Mouse (Mus musculus): Measurements from ENCODE around the gene Ccdc149. TPM values are rescaled to one million over a fixed set of nuclear protein-coding genes. Genes with fewer than 3 reads are reported as not detected.

Ccdc149 gene
- polyA plus RNA-seq, 1 experiment from 2014 or later = 3.4 TPM

- H3K9ac ChIP-seq (replicated peaks; ENCODE audit: low read depth) = 0 out of 2 replicates have a peak overlapping the region, but pooled peaks have one; percentile 9
Measured at GRCm38 (mm10) chr5:52476292-52476701, 5.0 kb upstream of the Ccdc149 start.

GRCm38 (mm10) chr5:52473988-52474387 lies 2.7 kb upstream of the Ccdc149 start:
- Histone ChIP-seq H3K4me3 (ENCODE audit: low read depth, low read length) (no peak overlapping the region), H3K27me3 (replicated peaks; ENCODE audit: insufficient read depth, low read length) (no peaks in the 10 kb centered on the region), H3K4me2 (replicated peaks; ENCODE audit: low read depth, low read length) (no peak overlapping the region), H3K4me1 (ENCODE audit: insufficient read depth, low read depth, low read length) (peaks cover 7% of the 10 kb centered on the region; the same call in 1 of the 2 replicates), H3K9me3 (ENCODE audit: low read length) (no peaks in the 10 kb centered on the region), H3K36me3 (ENCODE audit: insufficient read depth, low read length) (no peaks in the 10 kb centered on the region), H3K27ac (ENCODE audit: low read length) (no peak overlapping the region), H3K9ac (replicated peaks; ENCODE audit: low read depth) (no peak overlapping the region)
- WGBS = 85% methylated on average over 7 of the region's 7 CpGs
- DNase-seq (ENCODE audit: low spot score) (no peak), ATAC-seq (no peak)
- TF ChIP-seq CTCF (IDR thresholded peaks at IDR 0.05) = no peak
- TF ChIP-seq EP300 (IDR thresholded peaks at IDR 0.05) = no peak

More at GRCm38 (mm10) chr5:52476292-52476701, 5.0 kb upstream of the Ccdc149 start:
- Histone ChIP-seq H3K27ac (ENCODE audit: low read length) (peak overlapping the region; percentile 71), H3K4me1 (ENCODE audit: insufficient read depth, low read depth, low read length) (peaks cover 7% of the 10 kb centered on the region; the same call in 1 of the 2 replicates), H3K27me3 (replicated peaks; ENCODE audit: insufficient read depth, low read length) (no peaks in the 10 kb centered on the region), H3K36me3 (ENCODE audit: insufficient read depth, low read length) (no peaks in the 10 kb centered on the region), H3K4me3 (ENCODE audit: low read depth, low read length) (peak overlapping the region; percentile 30), H3K4me2 (replicated peaks; ENCODE audit: low read depth, low read length) (peak overlapping the region; percentile 62), H3K9me3 (ENCODE audit: low read length) (no peaks in the 10 kb centered on the region)
- TF ChIP-seq EP300 (IDR thresholded peaks at IDR 0.05) (peak; percentile 18; the same call in 1 of the 2 replicates), CTCF (IDR thresholded peaks at IDR 0.05) (peak; percentile 13; the same call in 1 of the 2 replicates)
- DNase-seq (ENCODE audit: low spot score) (peak; percentile 95), ATAC-seq (peak; percentile 99)
- WGBS = 1% methylated on average over 21 of the region's 23 CpGs

- H3K9me3 ChIP-seq (ENCODE audit: low read length) = no peaks in the 10 kb centered on the region
- H3K9ac ChIP-seq (replicated peaks; ENCODE audit: low read depth) = 0 out of 2 replicates have a peak overlapping the region, but pooled peaks have one; percentile 64
- DNase-seq (ENCODE audit: low spot score) (no peak), ATAC-seq (no peak; the same call in 1 of the 2 replicates)
- TF ChIP-seq EP300 (IDR thresholded peaks at IDR 0.05) (no peak), CTCF (IDR thresholded peaks at IDR 0.05) (no peak)
- 46% methylated on average over 5 of the region's 5 CpGs for WGBS
- H3K4me2 ChIP-seq (replicated peaks; ENCODE audit: low read depth, low read length) = peak overlapping the region; percentile 93
- H3K4me1 ChIP-seq (ENCODE audit: insufficient read depth, low read depth, low read length) = no peaks in the 10 kb centered on the region
- H3K4me3 ChIP-seq (ENCODE audit: low read depth, low read length) = peak overlapping the region; percentile 53; the same call in 1 of the 2 replicates
- H3K27me3 ChIP-seq (replicated peaks; ENCODE audit: insufficient read depth, low read length) = no peaks in the 10 kb centered on the region
- no peak overlapping the region for H3K27ac ChIP-seq (ENCODE audit: low read length)
- no peaks in the 10 kb centered on the region for H3K36me3 ChIP-seq (ENCODE audit: insufficient read depth, low read length)
Measured at GRCm38 (mm10) chr5:52470551-52470950, 770 bp downstream of the Ccdc149 start.

GRCm38 (mm10) chr5:52467841-52468240 lies 3.5 kb downstream of the Ccdc149 start:
- DNase-seq (ENCODE audit: low spot score) (no peak), ATAC-seq (no peak)
- TF ChIP-seq EP300 (IDR thresholded peaks at IDR 0.05) (no peak), CTCF (IDR thresholded peaks at IDR 0.05) (no peak)
- 83% methylated on average over 3 of the region's 3 CpGs for WGBS
- H3K9me3 ChIP-seq (ENCODE audit: low read length) = no peaks in the 10 kb centered on the region
- no peak overlapping the region for H3K4me3 ChIP-seq (ENCODE audit: low read depth, low read length)
- H3K36me3 ChIP-seq (ENCODE audit: insufficient read depth, low read length) = no peaks in the 10 kb centered on the region
- H3K27ac ChIP-seq (ENCODE audit: low read length) = no peak overlapping the region
- H3K4me2 ChIP-seq (replicated peaks; ENCODE audit: low read depth, low read length) = no peak overlapping the region
- H3K27me3 ChIP-seq (replicated peaks; ENCODE audit: insufficient read depth, low read length) = no peaks in the 10 kb centered on the region
- no peak overlapping the region for H3K9ac ChIP-seq (replicated peaks; ENCODE audit: low read depth)
- H3K4me1 ChIP-seq (ENCODE audit: insufficient read depth, low read depth, low read length) = no peaks in the 10 kb centered on the region

- no peaks in the 10 kb centered on the region for H3K4me1 ChIP-seq (ENCODE audit: insufficient read depth, low read depth, low read length)
- no peaks in the 10 kb centered on the region for H3K9me3 ChIP-seq (ENCODE audit: low read length)
- no peak overlapping the region for H3K4me3 ChIP-seq (ENCODE audit: low read depth, low read length)
- H3K36me3 ChIP-seq (ENCODE audit: insufficient read depth, low read length) = no peaks in the 10 kb centered on the region
- WGBS = 64% methylated on average over 2 of the region's 2 CpGs
- no peak for TF ChIP-seq EP300 (IDR thresholded peaks at IDR 0.05)
- no peak for TF ChIP-seq CTCF (IDR thresholded peaks at IDR 0.05)
- no peaks in the 10 kb centered on the region for H3K27me3 ChIP-seq (replicated peaks; ENCODE audit: insufficient read depth, low read length)
- DNase-seq (ENCODE audit: low spot score) (no peak), ATAC-seq (no peak)
- no peak overlapping the region for H3K9ac ChIP-seq (replicated peaks; ENCODE audit: low read depth)
- H3K27ac ChIP-seq (ENCODE audit: low read length) = no peak overlapping the region
- H3K4me2 ChIP-seq (replicated peaks; ENCODE audit: low read depth, low read length) = no peak overlapping the region
Measured at GRCm38 (mm10) chr5:52462447-52462846, 8.9 kb downstream of the Ccdc149 start.

GRCm38 (mm10) chr5:52461434-52462124 lies 9.7 kb downstream of the Ccdc149 start:
- WGBS = 59% methylated on average over 6 of the region's 6 CpGs
- H3K9ac ChIP-seq (replicated peaks; ENCODE audit: low read depth) = no peak overlapping the region
- no peak overlapping the region for H3K4me2 ChIP-seq (replicated peaks; ENCODE audit: low read depth, low read length)
- no peak overlapping the region for H3K27ac ChIP-seq (ENCODE audit: low read length)
- no peak overlapping the region for H3K4me3 ChIP-seq (ENCODE audit: low read depth, low read length)
- no peak for DNase-seq (ENCODE audit: low spot score)
- H3K9me3 ChIP-seq (ENCODE audit: low read length) = no peaks in the 10 kb centered on the region
- H3K4me1 ChIP-seq (ENCODE audit: insufficient read depth, low read depth, low read length) = no peaks in the 10 kb centered on the region
- TF ChIP-seq CTCF (IDR thresholded peaks at IDR 0.05) = no peak
- no peak for TF ChIP-seq EP300 (IDR thresholded peaks at IDR 0.05)
- H3K36me3 ChIP-seq (ENCODE audit: insufficient read depth, low read length) = no peaks in the 10 kb centered on the region
- H3K27me3 ChIP-seq (replicated peaks; ENCODE audit: insufficient read depth, low read length) = no peaks in the 10 kb centered on the region
- no peak for ATAC-seq
